Mouse (Mus musculus) urinary bladder, postnatal 10 days (tissue): ENCODE data around the gene Hist2h2aa1.
"Not testable (repeated sequence)": the region's sequence is repeated elsewhere in the genome, so short reads cannot be mapped to it uniquely, and the experiment has no call there.

ENCODE experiments used
- DNase-seq: peaks from one replicate; pipeline ENCODE4 v3.0.0; 2022; ENCODE audit warnings: low spot score

The Hist2h2aa1 gene

DNA sequence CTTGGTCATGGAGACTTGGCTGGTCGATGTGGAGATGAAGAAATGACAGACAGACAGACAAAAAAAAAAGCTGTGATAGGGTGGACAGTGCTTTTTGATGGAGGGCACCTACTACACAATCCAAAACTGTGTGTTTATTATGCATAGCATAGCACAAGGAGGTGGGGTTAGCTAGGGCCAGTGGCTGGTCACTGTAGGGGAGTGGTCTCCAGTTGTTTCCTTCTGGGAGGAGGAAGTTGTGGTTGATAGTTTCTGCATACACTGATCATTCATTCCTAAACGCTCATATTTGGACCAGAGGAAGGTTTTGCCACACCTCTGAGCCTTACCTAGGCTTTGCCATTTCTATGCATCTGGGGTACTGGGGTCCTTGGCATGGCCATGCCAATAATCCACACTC, 14.9 kb upstream of the Hist2h2aa1 start:
- DNase-seq, result no peak

DNA sequence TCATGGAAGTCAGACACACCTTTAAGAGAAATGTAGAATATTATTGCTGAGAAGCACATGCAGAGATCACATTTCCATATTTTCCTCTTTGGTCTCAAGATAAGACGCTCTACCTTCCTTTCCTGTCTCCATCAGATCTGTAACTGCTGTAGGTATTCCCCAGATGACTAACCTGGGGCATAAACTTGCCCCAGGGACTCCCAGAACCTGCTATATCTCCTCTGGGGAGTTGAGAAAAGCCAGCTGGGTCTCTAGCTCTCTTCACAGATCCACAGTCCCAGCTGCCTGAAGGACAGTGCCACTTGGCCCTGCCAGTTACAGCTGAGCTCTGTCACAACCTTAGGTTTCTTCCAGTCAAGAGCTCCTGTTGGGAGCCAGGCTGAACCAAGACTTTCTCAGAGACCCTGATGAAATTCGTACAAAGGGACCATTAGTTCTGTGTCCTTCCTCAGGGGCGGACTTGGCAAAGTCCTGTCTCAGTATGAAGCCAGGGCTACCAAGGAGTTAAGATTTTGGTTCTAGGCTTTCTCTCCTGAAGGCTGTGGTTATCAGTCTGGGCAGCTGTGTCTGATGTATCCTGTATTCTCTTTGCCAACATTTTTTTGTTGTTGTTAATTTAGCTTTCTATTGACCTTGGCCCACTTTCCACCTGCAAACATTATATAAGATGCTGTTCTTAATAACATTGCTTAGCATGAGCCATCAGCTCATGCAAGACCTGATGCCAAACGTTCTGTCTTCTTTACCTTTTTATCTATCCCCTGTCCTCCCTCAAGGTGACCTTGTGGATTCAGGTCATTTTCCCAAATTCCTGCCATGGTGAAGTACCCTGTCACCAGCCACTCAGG, 14.2 kb upstream of the Hist2h2aa1 start:
- DNase-seq, result no peak

DNA sequence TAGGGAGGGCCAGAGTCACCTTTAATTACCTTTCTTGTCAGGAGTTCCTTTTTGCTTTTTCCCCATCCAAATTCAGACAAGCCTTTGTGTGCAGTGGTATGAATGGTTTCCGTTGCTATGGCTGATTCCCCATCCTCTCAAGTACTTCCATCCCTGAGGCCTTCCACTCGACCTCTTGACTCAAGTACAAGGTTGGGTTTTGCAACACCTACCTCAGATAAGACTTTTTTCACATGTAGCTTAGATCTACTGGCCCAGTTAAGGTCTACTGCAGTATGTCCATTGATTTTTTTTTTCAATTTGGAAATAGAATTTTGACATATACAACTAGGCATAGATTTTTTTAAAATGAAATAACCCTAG, 13.6 kb upstream of the Hist2h2aa1 start:
- no peak for DNase-seq

DNA sequence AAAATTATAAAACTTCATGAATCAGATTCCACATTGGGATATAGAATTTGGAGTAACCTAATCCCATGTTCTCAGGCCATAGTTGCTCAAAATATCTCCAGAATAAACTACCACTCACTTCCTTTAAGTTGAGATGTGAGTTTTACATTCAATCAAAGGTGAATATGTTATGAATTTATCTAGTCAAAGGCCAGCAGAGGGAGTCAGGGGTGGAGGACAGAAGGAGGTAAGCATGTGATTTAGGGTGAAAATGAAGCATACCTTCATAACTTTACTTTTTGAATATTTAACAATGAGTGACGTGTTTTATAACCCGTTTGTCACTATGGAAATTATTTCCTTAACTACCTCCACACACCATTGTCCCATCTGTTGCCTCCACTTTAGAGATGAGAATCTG, 10.4 kb upstream of the Hist2h2aa1 start:
- DNase-seq, result no peak

DNA sequence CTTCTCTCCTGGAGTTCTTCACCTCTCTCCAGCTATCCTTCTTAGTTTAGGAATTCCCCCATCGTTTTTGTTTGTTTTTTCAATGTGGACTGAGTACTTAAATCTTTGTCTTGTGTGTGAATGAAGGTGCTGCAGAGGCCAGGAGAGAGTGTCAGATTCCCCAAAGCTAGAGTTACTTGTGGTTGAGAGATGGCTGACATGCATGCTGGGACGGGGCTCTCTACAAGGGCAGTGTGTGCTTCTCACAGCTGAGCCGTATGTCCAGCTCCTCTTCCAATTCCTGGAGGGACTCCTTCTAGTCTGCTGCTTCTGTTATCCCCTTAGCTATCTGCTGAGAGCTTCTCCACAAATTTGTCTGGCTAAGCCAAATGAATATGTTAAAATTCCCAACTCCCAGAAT, 9.5 kb upstream of the Hist2h2aa1 start:
- DNase-seq, result no peak

DNA sequence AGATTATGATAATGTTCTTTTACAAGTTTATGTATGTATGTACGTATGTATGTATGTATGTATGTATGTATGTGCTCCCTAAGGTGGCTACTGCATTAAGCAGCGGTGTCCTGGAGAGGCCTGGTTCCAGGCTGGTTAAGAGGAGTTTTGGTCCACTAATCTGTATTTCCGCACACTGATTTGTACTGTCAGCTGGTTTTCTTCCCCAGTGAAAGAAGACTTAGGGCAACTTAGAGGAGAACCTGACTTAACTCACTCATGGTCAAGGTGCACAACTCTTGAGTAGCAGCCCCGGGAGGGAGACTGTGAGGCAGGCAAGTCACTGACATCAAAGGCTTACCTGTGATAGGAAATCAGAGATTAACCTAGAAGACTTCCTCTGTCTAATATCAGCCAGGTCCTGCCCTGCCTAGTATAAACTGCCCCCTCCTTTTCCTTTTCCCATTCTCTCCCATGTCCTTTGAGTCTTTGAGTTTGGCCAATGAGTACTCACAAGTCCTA, 8.4 kb upstream of the Hist2h2aa1 start:
- DNase-seq, result no peak

DNA sequence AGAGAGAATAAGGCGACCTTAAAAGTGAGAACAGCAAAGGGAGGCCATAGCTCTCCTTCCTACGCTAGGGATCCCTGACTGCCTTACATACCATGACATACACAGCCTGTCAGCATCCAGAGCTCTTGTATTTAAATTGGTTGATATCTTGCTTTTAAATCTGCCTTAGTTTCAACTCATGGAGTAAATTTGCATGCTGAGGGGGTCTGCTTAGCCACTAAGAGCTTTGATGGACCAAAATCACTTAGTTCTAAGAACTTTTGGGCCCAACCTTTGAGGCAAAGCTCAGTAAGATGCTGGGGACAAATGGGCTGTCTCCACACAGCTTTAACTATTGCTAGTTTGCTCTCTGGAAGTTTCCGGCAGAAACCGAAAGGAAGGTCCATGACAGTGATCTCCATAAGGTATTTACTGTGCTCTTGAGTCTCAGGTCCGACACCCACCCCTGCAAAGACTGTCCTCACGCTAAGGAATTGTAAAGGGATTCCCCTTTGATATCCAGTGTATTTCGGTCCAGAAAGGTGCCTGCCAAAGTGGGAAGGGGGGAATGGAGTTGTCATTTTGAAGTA, 7.9 kb upstream of the Hist2h2aa1 start:
- DNase-seq, result no peak

DNA sequence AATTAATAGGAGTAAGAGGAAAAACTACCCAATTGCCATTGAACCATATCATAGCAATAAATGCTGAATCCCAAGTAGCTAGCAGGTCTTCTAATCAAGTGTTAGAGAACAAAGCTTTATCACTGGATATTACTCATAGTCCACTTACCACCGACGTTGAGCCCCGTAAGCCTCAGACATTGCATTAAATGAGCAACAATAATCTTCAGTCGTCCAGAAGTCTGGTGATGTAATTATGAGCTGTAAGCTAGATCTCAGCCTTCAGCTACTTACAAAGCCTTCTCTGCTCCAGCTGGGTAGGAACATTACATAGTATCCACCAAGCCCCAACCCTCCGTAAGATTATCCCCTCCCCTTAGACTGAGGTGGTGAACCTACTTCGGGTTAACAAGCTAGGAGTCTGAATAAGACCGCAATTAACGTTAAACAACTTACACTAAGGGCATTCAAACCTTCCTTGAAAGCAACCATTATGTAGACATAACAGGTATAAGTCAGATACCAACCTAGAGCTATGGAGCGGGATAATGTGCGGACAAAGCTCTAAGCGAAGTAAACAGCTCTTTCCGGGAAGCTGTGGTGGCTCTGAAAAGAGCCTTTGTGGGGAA, 7.3 kb upstream of the Hist2h2aa1 start:
- no peak for DNase-seq

DNA sequence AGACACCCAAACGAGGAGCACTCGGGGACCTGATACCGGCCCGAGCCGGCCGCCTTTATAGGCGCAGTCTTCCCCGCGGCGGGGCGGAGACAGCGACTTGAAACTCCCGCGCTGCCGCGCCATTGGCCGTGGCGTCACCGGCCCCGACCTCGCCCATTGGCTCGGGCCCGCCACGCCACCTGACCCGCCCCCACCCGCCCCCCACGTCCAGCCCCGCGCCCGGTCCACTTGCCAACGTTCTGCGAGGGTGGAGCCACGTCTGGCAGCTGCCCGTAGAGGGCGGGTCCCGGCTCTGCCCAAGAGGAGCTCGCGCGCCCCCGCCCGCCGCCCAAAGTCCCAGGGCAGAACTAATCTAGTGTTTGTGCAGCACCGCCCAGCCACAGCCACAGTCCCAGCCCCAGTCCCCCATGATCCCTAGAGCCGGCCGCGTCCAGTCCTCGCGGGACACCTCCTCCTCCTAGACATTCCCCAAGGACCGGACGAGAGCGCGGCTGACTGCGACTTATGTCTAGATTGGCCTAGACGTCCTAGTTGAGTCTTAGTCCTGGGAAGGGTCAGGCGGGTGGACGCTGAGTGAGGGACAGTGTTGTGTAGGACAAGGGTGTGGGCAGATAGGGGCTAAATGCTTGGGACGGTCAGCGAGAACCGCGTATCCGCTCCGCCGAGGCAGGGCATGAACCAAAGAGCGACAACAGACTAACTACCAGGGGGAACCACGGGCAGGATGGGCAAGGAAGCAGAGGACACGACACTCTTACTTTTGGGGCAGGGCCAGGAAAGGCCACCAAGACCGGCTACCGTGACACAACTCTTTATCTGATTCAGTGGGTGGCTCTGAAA, 6.1 kb upstream of the Hist2h2aa1 start, which contains the start of gene Hist2h3c2:
Gene Hist2h3c2 (minus strand): TSS at position 174 of the 840 bp plus-strand sequence.
- DNase-seq, result not testable (repeated sequence)

DNA sequence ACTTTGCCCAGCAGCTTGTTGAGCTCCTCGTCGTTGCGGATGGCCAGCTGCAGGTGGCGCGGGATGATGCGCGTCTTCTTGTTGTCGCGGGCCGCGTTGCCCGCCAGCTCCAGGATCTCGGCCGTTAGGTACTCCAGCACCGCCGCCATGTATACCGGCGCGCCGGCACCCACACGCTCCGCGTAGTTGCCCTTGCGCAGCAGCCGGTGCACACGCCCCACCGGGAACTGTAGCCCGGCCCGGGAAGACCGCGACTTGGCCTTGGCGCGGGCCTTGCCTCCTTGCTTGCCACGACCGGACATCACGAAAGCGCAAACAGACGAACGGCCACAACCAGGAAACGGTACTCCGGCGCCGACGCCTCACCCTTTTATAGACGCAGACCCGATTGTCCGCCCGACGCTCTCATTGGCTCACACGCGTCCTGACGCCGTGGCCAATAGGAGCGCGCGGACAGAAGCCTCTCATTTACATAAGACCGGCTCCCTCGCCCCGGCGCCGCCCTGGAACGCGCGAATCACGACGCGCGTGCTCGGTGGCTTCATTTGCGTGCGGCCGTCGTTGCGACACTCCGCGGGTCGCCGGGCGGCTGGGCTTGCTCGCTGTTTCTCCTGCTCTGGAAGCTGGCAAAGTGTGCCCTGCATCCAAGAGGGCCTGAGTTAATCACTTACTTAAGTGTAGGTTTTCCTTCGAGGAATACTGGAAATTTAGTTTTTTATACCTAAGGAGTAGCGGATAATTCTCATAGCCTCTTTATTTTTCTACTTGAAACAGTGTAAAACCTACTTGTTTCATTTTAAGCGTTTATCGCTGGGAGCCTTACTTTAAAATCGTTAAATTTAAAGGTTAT, 5.1 kb upstream of the Hist2h2aa1 start, which contains the start of gene Hist2h2aa2:
Gene Hist2h2aa2 (minus strand): TSS at position 328 of the 850 bp plus-strand sequence.
- peak; percentile 84 for DNase-seq

DNA sequence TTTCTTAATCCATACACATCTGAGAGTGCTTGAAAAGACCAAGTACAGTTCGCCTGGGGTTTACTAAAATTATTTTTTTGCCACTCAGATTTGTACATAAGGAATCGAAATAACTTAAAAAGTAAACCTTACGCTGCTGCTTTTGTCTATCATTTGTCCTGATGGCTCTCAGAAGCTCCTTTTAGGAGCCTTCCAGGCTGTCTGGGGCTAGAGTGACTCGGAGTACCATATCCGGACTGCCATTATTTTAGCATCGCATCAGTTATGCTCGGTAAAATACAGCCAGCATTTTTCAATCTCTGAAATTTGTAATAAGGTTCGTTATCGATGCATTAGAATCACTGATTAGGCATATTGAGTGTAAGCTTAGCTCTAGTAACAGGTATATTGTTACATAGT, 4.5 kb upstream of the Hist2h2aa1 start:
- no peak for DNase-seq

DNA sequence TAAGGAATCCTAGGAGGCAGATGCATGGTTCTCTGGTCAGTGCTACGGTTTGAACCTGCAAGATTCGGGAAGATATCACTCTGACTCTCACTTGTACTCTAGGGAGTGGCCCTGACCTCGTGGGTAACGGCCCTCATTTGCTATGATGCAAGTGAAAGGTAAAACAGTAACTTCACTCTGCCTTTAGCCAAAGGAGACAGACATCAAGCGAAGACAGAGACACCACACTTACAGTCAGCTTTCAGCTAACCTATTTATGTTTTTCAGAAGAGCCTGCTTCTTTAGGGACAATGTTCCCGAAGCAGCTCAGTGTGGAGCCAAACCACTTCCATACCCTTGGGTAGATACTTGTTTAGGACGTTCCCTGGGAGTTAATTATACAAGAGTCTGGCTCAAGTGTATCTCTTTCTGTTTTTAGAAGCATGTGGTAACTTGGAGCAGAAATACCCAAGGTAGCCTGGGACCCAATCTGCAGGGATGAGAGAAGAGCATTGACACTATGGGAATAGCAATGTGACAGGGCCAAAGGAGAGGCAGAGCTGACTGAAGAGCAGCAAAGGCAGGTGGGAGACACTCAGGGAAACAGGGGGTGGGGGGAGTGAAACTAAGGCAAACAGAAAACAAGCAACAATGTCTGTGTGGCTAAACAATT, 1.2 kb upstream of the Hist2h2aa1 start:
- no peak for DNase-seq

DNA sequence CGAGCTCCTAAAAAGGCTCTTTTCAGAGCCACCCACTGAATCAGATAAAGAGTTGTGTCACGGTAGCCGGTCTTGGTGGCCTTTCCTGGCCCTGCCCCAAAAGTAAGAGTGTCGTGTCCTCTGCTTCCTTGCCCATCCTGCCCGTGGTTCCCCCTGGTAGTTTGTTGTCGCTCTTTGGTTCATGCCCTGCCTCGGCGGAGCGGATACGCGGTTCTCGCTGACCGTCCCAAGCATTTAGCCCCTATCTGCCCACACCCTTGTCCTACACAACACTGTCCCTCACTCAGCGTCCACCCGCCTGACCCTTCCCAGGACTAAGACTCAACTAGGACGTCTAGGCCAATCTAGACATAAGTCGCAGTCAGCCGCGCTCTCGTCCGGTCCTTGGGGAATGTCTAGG, 721 bp downstream of the Hist2h2aa1 start:
- DNase-seq, result not testable (repeated sequence)

DNA sequence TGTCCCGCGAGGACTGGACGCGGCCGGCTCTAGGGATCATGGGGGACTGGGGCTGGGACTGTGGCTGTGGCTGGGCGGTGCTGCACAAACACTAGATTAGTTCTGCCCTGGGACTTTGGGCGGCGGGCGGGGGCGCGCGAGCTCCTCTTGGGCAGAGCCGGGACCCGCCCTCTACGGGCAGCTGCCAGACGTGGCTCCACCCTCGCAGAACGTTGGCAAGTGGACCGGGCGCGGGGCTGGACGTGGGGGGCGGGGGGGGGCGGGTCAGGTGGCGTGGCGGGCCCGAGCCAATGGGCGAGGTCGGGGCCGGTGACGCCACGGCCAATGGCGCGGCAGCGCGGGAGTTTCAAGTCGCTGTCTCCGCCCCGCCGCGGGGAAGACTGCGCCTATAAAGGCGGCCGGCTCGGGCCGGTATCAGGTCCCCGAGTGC, 1.1 kb downstream of the Hist2h2aa1 start, which contains the start of gene Hist2h3c1:
Gene Hist2h3c1 (plus strand): TSS at position 259 of the 430 bp plus-strand sequence.
- DNase-seq, result not testable (repeated sequence)

DNA sequence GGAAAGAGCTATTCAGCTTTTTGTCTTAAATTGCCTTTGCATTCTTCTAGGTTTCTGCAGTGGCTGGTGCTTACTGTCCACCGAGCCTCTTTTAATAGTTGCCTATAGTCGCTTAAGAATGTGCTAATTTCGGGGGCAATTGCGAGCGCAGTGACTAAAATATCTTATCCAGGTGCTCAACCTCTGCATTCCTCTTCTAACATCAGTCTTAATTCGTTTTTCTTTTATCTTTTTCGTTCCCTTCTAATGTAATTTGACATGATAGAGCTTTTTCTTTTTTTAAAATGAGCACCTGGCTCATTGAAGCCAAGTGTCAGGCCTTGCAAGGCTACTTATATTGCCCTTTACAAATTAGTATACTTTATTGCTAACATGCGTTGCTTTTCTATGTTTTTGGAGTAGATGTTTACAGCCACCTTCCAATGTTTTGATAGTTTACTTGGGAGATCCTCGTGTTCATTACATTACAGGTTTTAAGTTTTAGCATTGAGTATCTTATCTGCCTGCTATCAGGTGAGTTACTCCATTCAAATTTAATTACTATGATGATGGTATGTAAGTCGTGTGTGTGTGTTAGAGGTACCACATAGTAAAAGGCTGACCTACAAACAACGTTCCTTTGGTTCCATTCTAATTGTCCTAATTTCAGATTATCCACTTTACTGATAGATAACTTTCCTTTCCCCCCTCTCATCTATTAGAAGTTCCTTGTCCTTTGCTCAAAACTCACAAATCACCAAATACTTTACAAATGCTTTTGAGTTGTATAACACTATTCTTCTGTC, 2.3 kb downstream of the Hist2h2aa1 start:
- DNase-seq, result no peak

DNA sequence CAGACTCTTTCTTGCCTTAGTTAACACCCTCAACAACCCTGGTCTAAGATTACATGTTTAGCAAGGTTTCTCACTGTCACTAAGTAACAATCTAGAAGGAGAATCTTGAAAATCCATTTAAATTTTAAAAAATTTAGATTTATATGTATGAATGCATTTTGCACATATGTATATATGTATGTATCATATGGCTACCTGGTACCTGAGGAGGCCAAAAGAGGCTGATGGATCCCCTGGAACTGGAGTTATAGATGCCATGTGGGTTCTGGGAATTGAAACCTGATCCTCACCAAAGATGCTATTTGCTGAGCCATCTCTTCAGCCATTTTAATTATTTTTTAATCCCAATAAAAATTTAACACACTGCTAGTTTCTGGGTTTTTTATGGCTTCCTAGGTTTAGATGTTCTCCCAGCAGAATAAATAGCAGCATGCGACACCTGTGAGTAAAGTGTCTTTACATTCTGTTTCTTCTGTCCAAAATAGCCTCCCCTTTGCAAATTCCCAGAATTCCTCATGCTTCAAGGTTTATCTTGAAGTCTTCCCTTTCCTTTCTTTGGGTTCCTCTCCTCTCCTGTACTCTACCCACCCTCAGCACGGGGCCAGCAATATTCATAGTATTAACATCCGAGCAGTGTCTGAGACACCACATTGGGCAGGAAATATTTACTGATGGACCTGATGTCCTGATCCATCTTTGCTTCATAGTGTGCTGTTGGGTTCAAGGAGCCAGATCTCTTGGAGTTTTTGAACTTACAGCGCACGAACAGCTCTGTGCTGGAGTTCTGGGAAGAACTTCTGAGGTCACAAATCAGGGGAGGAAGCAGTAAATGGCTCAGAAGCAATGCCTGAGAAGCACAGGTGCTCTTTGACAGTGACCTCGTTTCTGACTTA, 3.1 kb downstream of the Hist2h2aa1 start:
- no peak for DNase-seq

DNA sequence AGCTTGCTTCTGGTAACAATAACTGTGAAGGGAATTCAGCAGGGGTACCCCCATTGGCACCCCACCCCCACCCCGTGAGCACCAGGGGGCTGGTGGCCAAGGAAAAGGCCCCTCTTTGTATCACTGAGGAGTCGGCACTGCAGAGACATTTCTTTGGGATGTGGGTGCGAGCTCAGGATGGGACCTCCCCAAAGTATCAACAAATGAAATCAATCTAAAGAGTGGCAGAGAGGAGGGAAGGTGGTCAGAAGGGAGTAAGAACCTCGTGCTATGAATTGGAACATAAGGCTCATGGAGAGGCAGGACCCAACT, 3.7 kb downstream of the Hist2h2aa1 start:
- DNase-seq, result no peak

DNA sequence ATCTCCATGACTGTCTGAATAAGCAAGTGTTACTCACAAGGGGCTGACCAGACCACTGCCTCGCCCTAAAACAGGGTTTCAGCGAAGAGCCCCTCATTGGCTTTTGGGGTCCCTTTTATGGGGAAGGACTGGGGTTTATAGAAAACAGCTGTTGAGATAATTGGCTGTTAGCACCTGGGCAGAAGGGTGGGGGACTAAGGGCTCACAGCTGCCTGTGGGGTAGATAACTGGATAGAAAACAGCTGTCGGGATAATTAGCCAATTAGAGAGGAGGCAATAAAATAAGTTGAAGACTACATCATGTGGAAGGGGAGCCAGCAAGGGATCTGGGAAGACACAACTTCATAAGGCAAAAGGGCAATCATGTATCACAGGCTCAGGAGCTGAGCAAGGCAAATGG, 5.6 kb downstream of the Hist2h2aa1 start:
- DNase-seq, result no peak

DNA sequence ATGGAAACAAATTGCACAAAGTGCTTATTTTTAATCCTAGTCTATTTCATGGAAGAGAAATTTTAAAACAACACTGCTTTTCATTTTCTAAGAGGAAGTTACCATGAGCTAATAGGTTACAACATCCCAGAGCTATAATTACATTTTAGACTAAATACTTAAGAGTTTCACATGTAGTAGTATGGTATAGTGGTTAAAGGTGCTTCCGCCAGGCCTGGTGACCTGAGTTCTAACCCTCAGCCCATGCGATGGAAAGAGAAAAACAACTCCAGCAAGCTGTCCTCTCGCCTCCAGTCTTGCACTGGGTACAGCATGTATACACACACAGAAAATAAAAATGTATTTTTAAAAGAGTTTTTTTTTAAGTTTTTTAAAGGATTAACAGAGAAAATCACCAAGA, 6.5 kb downstream of the Hist2h2aa1 start:
- DNase-seq, result no peak
